Mouse (Mus musculus) neutrophil, adult 5-6 weeks (primary cell): Measurements from ENCODE around the gene Smagp. TPM values are rescaled to one million over a fixed set of nuclear protein-coding genes. Genes with fewer than 3 reads are reported as not detected.
"Not testable (repeated sequence)": the region's sequence is repeated elsewhere in the genome, so short reads cannot be mapped to it uniquely, and the experiment has no call there.

Source experiments
- ATAC-seq: fragments of 151-379, 151-347 bp; 2 replicates; pipeline ENCODE4 v1.8.0; 2017; ENCODE audit warnings: mild to moderate bottlenecking, moderate TSS enrichment; ENCODE audit not compliant: insufficient number of reproducible peaks, poor library complexity, low FRiP score, severe bottlenecking; ENCODE audit errors: extremely low read depth
- total RNA-seq: library from RNA; stranded (forward); fragments of 200-1000 nt; gene quantifications from 2 replicates; pipeline ENCODE4 v1.2.3, GENCODE M21; 2017

Gene Smagp
- total RNA-seq, 1 experiment from 2014 or later, result 9.2 TPM

DNA sequence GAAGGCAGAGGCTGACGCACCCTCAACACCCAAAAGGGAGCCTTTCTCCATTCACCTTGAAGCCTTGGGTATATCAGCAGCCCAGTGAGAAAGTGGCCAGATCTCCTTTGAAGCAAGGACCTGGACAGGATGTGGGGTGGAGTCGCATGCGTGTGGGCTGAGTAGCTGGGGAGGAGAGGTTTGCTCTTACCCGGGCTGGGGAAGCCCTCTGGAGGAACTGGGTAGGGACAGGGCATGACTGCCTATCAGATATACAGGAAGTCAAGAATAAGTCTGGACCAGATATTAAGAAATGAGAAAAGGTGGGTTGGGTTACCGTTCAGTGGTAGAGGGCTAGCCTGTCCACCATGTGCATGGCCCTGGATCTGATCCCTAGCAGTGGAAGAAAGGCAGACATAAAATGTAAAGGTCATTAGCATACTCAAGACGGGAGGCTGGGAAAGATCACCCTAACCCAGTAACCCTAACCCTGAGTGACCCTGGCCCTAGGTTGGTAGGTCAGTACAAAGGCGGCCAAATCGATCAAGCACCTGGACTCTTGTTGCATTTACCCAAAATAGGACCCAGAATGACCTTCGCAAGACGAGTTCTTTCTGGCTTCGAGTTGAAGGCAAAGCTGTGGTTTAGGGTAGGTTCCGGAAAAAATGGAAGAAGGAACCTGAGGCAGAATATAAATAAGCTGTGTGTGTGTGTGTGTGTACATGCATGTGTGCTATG is 5.1 kb downstream of the Smagp start:
- ATAC-seq, result peak; percentile 7; the same call in 1 of the 2 replicates

DNA sequence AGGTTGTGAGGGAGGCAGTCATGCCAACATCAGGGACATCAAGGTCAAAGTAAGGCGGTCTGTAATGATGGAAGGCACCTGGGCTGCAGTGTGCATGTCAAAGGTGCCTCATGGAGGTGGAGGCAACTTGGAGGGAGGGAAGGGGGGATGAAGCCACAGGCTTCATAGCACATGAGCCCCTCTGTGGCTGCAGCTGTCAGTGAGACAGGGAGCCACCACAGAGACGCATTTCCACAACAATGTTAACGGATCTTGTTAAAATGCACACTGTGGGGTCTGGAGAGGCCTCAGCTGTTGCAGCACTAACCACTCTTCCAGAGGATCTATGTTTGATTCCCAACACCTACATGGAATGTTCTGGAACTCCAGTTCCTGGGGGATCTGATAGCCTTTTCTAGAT is 6.6 kb downstream of the Smagp start:
- no peak for ATAC-seq

DNA sequence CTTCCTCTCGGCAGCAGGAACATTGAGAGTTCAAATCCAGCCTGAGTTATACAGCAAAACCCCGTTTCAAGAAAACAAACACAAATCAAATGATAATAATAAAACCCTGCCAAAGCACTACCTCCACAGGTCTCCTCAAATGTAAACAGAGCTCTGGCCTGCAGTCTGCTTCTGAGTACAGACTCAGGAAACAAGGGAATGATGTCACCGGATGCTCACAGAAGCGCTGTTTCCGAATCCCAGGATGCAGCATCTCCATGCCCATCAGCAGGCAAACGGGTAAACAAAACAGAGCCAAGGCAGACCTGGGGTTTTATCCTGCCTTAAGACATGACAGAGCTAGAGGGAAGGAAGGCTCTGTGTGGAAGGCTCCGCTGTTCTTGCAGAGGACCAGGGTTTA is 7.9 kb downstream of the Smagp start:
- no peak for ATAC-seq

DNA sequence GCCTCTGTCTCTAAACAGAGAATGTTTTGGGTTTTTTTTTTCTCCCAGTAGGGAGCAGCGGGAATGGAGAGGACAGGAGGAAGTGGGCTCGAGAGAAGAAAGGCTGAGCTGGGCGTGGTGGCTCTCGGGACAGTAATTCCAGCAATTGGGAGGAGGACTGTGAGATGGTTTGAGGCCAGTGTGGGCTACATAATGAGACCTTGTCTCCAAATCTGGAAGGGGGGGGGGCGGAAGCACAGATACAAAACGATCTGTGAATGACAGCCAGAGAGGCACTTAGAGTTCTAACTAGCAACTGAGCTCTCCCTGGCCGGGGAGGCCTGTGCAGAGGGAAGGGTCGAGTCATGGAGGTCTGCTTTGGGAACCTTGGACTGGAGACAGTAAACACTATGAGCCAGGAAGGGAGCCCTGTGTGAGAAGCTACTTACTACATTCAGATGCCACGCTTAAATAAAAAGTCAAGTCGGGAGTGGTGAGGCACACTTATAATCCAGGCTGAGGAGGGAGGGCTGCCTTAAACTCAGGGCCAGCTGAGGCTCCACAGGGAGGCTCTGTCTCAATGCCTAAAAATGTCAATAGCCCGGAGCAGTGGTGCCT is 8.9 kb downstream of the Smagp start:
- no peak for ATAC-seq

DNA sequence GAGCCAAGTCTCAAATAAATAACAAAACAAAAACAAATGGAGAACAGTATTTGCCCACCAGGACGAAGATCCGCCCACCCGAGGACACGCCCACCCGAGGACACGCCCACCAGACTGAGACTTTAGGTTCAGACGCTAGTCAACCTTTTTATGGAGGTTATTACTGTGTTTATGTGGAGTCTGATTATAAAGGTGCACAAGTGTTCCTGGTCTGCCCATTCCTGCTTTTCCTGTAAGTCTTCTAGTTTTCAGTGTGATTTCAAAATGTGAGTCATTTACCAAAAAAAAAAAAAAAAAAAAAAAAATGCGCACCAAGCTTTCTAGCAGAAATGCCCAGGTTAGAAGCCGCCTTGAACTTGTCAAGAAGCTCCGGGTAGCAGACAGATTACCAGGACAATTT is 9.5 kb downstream of the Smagp start:
- ATAC-seq, result no peak

DNA sequence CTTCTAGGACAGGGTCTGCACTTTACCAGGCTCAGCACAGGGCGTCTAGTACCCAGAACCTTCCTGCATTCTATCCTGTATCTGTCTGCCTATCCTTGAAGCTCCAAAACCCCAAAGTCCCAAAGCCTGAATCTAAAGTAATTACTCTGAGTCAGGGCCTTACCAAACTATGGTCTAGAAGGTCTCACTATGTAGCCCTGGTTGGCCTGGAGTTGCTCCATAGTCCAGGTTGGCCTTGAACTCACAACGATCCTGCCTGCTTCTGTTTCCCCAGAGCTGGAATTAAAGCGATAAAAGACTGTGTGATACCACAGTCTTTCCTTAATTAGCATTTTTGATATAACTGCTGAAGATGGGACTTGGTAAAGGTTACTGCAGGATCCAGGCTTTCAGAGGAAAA is 12.3 kb downstream of the Smagp start:
- ATAC-seq, result no peak

DNA sequence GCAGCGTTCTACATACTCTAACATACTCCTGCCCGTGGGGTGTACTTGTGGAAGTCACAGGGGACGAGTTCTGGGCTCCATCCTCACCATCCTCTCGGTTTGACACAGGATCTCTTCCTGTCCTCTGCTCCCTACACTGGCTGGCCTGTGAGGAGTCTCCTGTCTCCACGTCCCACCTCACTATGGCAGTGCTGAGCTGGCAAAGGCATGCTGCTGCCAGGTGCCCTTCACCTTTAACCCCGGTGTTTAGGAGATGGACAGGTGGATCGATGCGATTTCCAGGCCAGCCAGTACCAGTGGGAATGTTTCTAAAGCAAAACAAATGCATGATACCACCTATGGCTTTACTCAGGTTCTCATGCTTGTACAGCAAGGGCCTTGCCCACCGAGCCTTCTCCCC is 13.0 kb downstream of the Smagp start:
- no peak for ATAC-seq

DNA sequence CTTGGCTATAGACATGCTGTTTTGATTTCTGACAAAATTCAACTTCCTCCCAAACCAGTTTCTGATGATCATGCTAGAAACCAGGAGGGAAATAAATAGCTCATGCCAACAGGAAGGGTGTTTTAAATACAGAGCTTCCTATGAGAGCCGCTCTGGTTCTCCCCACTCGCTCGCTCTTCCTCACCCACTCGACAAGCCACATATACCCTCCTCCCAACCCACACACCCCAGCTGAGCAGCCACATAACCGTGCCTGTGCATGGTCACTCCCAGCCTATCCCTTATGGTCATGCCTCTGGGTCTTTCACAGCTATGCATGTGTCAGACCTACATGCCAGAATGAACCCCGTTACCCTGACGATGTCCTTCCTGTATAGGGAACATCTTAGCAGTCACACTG is 14.6 kb downstream of the Smagp start:
- no peak; the same call in 1 of the 2 replicates for ATAC-seq

DNA sequence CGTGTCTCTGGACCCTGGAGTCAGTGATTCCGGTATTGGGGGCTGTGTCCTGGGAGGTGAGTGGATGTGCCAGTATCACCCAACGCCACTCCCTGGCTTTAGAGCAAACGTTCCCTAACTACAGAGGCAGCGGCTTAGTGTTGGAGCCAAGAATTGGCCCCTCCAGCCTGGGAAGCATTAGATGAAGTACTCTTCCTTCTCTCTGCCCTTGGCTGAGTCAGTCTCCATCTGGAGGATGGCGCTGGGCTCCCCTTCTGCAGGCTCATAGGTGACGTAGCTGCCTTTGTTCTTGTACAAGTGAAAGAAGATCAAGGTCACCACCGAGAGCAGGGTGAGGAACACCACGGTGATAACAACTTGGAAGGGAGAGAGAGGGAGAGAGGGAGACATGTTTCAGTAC is 15.1 kb downstream of the Smagp start:
- ATAC-seq, result not testable (repeated sequence)

DNA sequence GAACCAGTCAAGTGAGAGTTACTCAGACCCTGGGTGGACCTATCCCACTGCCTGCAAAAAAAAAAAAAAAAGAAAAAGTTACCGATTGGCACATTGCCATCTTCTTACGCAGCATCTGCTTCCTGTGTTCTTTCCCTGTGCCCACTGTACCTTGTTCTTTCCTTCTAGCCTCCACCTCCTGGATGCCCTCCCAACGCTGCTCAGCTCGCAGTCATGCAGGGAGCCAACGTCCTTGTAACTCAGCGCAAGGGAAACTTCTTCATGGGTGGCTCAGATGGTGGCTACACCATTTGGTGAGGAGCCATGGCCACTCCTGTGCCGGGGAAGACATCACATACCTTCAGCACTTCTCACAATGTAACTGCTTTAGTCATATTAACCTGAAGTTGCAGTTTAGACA is 17.5 kb downstream of the Smagp start:
- no peak for ATAC-seq

DNA sequence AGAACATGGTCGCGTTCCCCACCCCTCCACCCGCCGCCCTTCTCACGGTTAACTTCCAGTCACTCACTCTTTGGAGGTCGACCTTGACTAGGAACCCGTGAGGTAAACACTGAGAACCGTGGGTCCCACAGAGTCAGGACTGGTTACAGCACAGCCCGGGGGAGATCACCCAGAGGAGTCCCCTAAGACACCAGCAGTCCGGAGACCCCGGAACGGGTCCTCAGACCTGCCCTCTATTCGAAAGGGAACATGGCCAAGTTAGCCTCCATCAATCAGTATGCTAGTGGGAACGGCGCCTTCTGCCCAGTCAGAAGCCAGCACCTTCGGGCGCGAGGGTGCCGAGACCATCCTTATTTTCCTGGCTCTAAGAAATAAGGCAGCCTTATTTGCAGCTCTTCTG is 20.5 kb downstream of the Smagp start:
- no peak for ATAC-seq

DNA sequence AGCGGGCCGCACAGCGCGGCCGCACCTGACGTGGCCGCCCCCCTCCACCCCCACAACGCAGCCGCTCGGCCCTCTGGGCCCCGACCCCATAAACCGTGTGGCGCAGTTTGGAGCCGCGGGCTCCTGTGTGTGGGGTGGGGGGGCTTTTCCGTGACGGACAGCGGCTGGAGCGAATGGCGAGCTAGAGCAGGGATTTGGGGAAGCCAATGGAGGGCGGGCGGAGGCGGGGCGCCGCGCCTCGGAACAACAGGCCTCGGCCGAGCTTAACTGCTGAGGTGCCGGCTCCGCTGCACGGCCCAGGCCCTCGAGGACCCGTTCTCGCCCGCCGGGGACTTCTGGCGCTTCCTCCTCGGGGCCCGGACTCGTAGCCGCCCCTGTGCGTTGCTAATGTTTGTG is 20.9 kb downstream of the Smagp start:
- ATAC-seq, result peak; percentile 47

DNA sequence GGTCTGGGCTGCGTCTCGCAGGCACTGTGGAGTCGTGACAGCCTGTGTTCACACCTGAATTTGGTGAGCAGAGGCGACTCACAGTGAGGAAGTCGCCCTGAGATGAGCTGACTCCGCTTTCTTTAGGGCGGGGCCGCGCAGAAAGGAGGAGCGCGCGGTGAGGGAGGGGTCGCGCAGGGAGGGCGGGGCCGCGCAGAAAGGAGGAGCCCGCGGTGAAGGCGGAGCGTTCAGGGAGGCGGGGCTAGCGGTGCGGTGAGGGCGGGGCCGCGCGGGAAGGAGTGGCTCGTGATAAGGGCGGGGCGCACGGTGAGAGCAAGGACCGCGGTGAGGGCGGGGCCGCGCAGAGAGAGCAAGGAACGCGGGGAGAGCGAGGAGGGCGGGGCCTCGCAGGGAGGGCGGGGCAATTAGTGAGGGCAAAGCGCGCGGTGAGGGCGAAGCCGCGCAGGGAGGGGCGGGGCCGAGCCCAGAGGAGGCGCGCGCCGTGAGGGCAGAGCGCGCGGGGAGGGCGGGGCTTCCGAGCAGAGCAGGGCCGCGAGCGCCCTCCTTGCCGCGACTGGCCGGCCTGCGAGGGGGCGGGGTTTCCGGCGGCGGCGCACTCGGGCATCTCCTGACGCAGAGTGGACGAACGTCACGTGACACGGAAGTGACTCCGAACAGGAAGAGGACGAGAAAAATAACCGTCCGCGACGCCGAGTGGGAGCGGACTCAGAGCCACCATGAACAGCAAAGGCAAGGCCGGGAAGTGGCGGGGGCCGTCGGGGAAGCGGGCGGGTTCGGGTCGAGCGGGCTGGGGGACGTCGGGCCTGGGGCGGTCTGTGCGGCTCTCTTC is 21.5 kb downstream of the Smagp start, which contains the start of gene Dazap2:
Gene Dazap2, plus strand, starts transcription at position 354 of the 829 bp plus-strand sequence.
- peak; percentile 74 for ATAC-seq

DNA sequence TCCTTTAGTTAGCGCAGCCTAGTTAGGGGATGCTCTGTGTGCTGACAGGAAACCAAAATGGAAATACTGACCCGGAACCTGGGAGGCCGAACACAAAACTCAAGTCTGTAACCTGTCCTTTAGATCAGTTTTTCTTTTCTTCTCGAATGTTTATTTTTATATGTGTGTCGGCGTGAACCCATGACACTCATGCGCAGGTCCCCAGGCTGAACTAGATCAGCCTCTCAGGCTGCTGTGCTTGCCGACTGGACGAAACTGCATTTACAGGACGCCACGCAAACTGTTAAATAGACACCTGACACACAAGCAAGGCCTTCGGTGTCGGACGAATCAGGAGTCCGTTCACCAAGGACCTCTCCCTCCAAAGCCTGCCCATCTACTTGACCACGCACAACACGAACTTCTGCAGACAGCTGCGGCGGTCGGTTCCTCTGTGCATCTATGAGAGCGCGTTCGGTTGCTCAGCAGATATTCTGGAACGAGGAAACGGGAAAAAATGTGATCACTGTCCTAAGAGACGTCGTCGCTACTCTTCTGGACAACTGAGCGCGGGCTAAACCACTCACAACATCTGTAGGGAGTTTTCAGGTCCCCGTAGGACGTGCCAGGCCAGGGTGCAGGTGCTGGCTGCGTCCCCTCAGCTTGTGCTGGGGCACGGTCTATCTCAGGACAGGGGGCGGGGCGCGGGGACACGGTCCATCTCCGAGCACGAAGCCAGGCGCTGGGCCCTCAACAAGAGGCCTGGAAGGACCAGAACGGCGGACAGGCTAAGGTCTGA is 22.3 kb downstream of the Smagp start:
- peak; percentile 1; the same call in 1 of the 2 replicates for ATAC-seq

DNA sequence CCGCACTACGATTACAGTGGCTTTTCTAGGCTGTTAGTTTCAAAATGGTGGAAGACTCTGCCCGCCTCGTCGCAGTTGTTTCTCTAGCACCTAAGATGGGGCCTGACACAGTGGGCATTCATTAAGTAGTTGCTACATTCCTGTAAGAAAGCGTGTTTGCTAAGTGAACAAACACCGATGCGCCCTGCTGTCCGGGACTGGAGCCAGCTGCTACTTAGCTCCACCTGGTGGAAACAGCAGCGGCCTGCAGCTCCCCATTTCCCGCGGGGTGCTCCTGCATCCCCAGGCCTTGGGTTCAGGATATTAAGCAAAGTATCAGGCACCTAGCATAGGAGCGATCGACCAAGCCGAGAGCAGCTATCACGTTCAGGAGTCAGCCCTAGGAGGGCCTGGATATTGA is 23.2 kb downstream of the Smagp start:
- peak; percentile 30 for ATAC-seq

DNA sequence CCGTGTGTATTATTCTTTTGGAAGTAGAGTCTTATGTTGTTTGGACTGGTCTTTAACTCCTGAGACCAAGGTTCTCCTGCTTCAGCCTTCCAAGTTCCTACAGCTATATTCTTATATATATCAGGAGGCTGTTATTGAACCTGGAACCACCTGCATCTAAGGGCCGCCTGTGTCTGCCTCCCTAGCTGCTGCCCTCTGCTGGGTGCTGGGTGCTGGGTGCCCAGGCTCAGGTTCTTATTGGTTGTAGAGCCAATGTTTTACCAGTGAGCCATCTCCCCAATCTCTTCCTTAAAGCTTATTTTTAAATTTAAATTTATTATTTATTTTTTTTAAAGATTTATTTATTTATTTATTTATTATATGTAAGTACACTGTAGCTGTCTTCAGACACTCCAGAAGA is 24.3 kb downstream of the Smagp start:
- no peak for ATAC-seq

DNA sequence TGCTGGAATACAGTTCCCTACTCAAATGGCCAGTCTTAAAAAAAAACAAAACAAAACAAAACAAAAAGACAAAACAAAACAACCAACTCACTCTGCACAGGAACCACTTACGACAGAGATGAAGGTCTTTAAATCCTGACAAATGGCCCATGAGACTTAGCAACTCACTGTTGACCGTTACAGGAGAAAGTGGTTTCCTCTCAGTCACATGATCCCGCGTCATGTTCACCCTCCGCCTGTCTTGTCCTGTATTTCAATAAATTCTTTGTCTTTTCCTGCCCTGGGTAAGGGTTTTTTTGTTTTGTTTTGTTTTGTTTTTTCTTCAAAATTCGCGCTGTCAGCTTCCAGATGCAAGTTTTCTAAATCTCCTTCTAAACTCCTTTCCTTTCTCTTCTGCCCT is 24.8 kb downstream of the Smagp start:
- no peak for ATAC-seq

DNA sequence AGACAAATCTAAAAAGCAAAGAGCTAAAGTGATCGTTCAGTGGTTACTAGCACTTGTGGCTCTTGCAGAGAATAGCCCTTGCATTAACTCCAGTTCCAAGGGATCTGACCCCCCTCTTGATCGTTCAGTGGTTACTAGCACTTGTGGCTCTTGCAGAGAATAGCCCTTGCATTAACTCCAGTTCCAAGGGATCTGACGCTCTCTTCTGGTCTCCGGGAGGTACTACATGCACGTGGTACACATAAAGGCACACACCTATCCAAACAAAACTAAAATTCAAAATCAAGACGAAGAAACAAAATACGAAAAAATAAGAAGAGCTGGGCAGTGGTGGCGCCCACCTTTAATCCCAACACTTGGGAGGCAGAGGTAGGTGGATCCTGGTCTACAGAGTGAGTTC is 30.1 kb downstream of the Smagp start:
- ATAC-seq, result not testable (repeated sequence)

DNA sequence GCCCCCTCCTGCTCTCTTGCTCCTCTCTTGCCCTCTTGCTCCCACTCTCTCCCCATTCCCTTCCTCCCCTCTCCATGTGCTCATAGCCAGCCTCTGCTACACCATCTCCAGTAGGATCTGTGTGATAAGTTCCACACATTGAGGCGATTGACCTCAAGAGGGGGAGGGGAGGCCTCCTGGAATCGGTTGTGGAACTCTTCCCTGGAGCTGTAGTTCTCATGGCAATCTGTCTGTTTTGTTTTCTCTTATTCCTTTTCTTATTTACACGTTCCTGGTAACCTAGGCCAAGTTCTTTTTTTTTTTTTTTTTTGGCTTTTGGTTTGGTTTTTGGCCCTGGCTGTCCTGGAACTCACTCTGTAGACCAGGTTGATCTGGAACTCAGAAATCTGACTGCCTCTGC is 35.1 kb downstream of the Smagp start:
- no peak for ATAC-seq
